Mouse (Mus musculus): Measurements from ENCODE around the gene Armc2.

- no peak for TF ChIP-seq CTCF (IDR thresholded peaks at IDR 0.05; ENCODE audit: low read depth)
- TF ChIP-seq EP300 (IDR thresholded peaks at IDR 0.05; ENCODE audit: low read depth), result no peak
Measured at GRCm38 (mm10) chr10:41890537-41890936, 127.7 kb downstream of the Armc2 start.

All from liver, postnatal 0 days (tissue).